Mouse (Mus musculus) retina, embryonic 14.5 days (tissue): ENCODE measurements at regions not wholly inside any gene's neighbourhood (a gene's known extent, or its start where the extent isn't known, plus 50 kb on each side); places are given as distances from the start of the nearest gene placed in this dataset.

Experiments used
- DNase-seq: peaks from one replicate; pipeline ENCODE4 v3.0.0-alpha.2; 2015; ENCODE audit warnings: low spot score

GRCm38 (mm10) chr13:116414473-116414872 is 105.0 kb upstream of the Isl1 start:
- no peak for DNase-seq

GRCm38 (mm10) chr13:116410682-116411081 is 101.2 kb upstream of the Isl1 start:
- DNase-seq: no peak
